Mouse (Mus musculus) embryonic facial prominence, embryonic 10.5 days (tissue): ENCODE results near the gene Grid1. TPM values are rescaled to one million over a fixed set of nuclear protein-coding genes. Genes with fewer than 3 reads are reported as not detected.
A peak's percentile ranks its signal among the peaks of the same experiment; 100 is the strongest.

ENCODE experiments used
- DNase-seq: peaks from one replicate; pipeline ENCODE4 v3.0.0-alpha.2; 2017; ENCODE audit warnings: low spot score
- H3K27ac ChIP-seq: fragments of 300-500 bp; sonication (generic); replicated peaks from 2 replicates; pipeline ENCODE4 v1.5.1; 2016; ENCODE audit warnings: mild to moderate bottlenecking
- H3K27me3 ChIP-seq: fragments of 300-500 bp; sonication (generic); replicated peaks from 2 replicates; pipeline ENCODE4 v1.6.1; 2016; ENCODE audit warnings: low read depth, mild to moderate bottlenecking; ENCODE audit not compliant: poor library complexity, severe bottlenecking
- H3K36me3 ChIP-seq: fragments of 300-500 bp; sonication (generic); replicated peaks from 2 replicates; pipeline ENCODE4 v1.6.1; 2016; ENCODE audit warnings: mild to moderate bottlenecking, moderate library complexity
- H3K4me1 ChIP-seq: fragments of 300-500 bp; sonication (generic); 2 replicates; pipeline ENCODE4 v1.6.1; 2016
- H3K4me3 ChIP-seq: fragments of 300-500 bp; sonication (generic); 2 replicates; pipeline ENCODE4 v1.5.1; 2016; ENCODE audit warnings: mild to moderate bottlenecking, moderate library complexity
- H3K9me3 ChIP-seq: fragments of 300-500 bp; sonication (generic); 2 replicates; pipeline ENCODE4 v1.6.1; 2016; ENCODE audit warnings: mild to moderate bottlenecking
- WGBS: fragments of 180-500 bp; shearing (Covaris S2); methylation state at CpG from one replicate; pipeline ENCODE4 v1.1.7; 2016; 5-methylcytosine and 5-hydroxymethylcytosine counted together
- polyA plus RNA-seq: library from polyadenylated mRNA; unstranded; fragments of >200 nt; fragmentation: Nextera tagmentation; extraction: Ambion mirVana; gene quantifications from 2 replicates; pipeline ENCODE4 v1.2.1, GENCODE M21; 2016

Grid1 gene
- polyA plus RNA-seq, 1 experiment from 2014 or later: 0.20 TPM

GRCm38 (mm10) chr14:34896253-34896982 lies 76.5 kb downstream of the Grid1 start:
- H3K36me3 ChIP-seq: no peaks in the 10 kb centered on the region
- DNase-seq: peak; percentile 62
- peak overlapping the region; percentile 55 for H3K4me3 ChIP-seq
- WGBS: 5% methylated on average over 33 of the region's 33 CpGs
- peaks cover 20% of the 10 kb centered on the region for H3K4me1 ChIP-seq
- no peaks in the 10 kb centered on the region for H3K9me3 ChIP-seq
- peaks cover 57% of the 10 kb centered on the region for H3K27me3 ChIP-seq
- H3K27ac ChIP-seq: peak overlapping the region; percentile 59; the same call in 1 of the 2 replicates

GRCm38 (mm10) chr14:34903854-34904253 lies 83.9 kb downstream of the Grid1 start:
- no peak overlapping the region for H3K27ac ChIP-seq
- 0 out of 2 replicates have a peak, but pooled peaks cover 6% of the 10 kb centered on the region for H3K27me3 ChIP-seq
- WGBS: 62% methylated on average over 4 of the region's 4 CpGs
- H3K9me3 ChIP-seq: no peaks in the 10 kb centered on the region
- no peaks in the 10 kb centered on the region for H3K36me3 ChIP-seq
- DNase-seq: no peak
- H3K4me1 ChIP-seq: peaks cover 7% of the 10 kb centered on the region; the same call in 1 of the 2 replicates
- no peak overlapping the region for H3K4me3 ChIP-seq

- H3K9me3 ChIP-seq: no peaks in the 10 kb centered on the region
- H3K27ac ChIP-seq: no peak overlapping the region
- WGBS: 60% methylated on average over 2 of the region's 2 CpGs
- no peaks in the 10 kb centered on the region for H3K36me3 ChIP-seq
- DNase-seq: no peak
- H3K4me1 ChIP-seq: peaks cover 11% of the 10 kb centered on the region; the same call in 1 of the 2 replicates
- no peak overlapping the region for H3K4me3 ChIP-seq
- 0 out of 2 replicates have a peak, but pooled peaks cover 6% of the 10 kb centered on the region for H3K27me3 ChIP-seq
These were observed 85.8 kb downstream of the Grid1 start for GRCm38 (mm10) chr14:34905697-34906096.

GRCm38 (mm10) chr14:34908366-34908765 lies 88.5 kb downstream of the Grid1 start:
- WGBS: 71% methylated on average over 2 of the region's 2 CpGs
- no peak overlapping the region for H3K4me3 ChIP-seq
- H3K27me3 ChIP-seq: no peaks in the 10 kb centered on the region
- DNase-seq: no peak
- peaks cover 11% of the 10 kb centered on the region; the same call in 1 of the 2 replicates for H3K4me1 ChIP-seq
- no peaks in the 10 kb centered on the region for H3K36me3 ChIP-seq
- no peaks in the 10 kb centered on the region for H3K9me3 ChIP-seq
- no peak overlapping the region for H3K27ac ChIP-seq

- no peaks in the 10 kb centered on the region for H3K36me3 ChIP-seq
- H3K4me3 ChIP-seq: no peak overlapping the region
- 20% methylated on average over 4 of the region's 4 CpGs for WGBS
- no peaks in the 10 kb centered on the region for H3K27me3 ChIP-seq
- peaks cover 11% of the 10 kb centered on the region; the same call in 1 of the 2 replicates for H3K4me1 ChIP-seq
- H3K27ac ChIP-seq: no peak overlapping the region
- no peak for DNase-seq
- H3K9me3 ChIP-seq: no peaks in the 10 kb centered on the region
These were observed 88.9 kb downstream of the Grid1 start for GRCm38 (mm10) chr14:34908804-34909203.

- no peak overlapping the region for H3K27ac ChIP-seq
- H3K4me3 ChIP-seq: no peak overlapping the region
- WGBS: 90% methylated on average over 6 of the region's 6 CpGs
- H3K27me3 ChIP-seq: no peaks in the 10 kb centered on the region
- peaks cover 3% of the 10 kb centered on the region; the same call in 1 of the 2 replicates for H3K4me1 ChIP-seq
- H3K36me3 ChIP-seq: no peaks in the 10 kb centered on the region
- no peak for DNase-seq
- no peaks in the 10 kb centered on the region for H3K9me3 ChIP-seq
These were observed 96.4 kb downstream of the Grid1 start for GRCm38 (mm10) chr14:34916315-34916714.

GRCm38 (mm10) chr14:34917111-34917510 lies 97.2 kb downstream of the Grid1 start:
- no peaks in the 10 kb centered on the region for H3K27me3 ChIP-seq
- no peak for DNase-seq
- H3K27ac ChIP-seq: no peak overlapping the region
- H3K4me1 ChIP-seq: peaks cover 3% of the 10 kb centered on the region; the same call in 1 of the 2 replicates
- H3K36me3 ChIP-seq: no peaks in the 10 kb centered on the region
- 40% methylated on average over 1 of the region's 1 CpGs for WGBS
- H3K9me3 ChIP-seq: no peaks in the 10 kb centered on the region
- no peak overlapping the region for H3K4me3 ChIP-seq

GRCm38 (mm10) chr14:34919221-34919620 lies 99.3 kb downstream of the Grid1 start:
- no peak for DNase-seq
- WGBS: 83% methylated on average over 6 of the region's 6 CpGs
- H3K4me3 ChIP-seq: no peak overlapping the region
- H3K9me3 ChIP-seq: no peaks in the 10 kb centered on the region
- H3K4me1 ChIP-seq: peaks cover 3% of the 10 kb centered on the region; the same call in 1 of the 2 replicates
- no peaks in the 10 kb centered on the region for H3K27me3 ChIP-seq
- H3K27ac ChIP-seq: no peak overlapping the region
- H3K36me3 ChIP-seq: no peaks in the 10 kb centered on the region

- Histone ChIP-seq H3K27ac (no peak overlapping the region), H3K4me3 (no peak overlapping the region), H3K4me1 (peaks cover 9% of the 10 kb centered on the region; the same call in 1 of the 2 replicates), H3K36me3 (no peaks in the 10 kb centered on the region), H3K27me3 (no peaks in the 10 kb centered on the region), H3K9me3 (no peaks in the 10 kb centered on the region)
- no peak for DNase-seq
- WGBS: 86% methylated on average over 9 of the region's 9 CpGs
These were observed 101.4 kb downstream of the Grid1 start for GRCm38 (mm10) chr14:34921265-34921664.

GRCm38 (mm10) chr14:34925021-34925420 lies 105.1 kb downstream of the Grid1 start:
- DNase-seq: no peak
- Histone ChIP-seq H3K36me3 (no peaks in the 10 kb centered on the region), H3K4me3 (no peak overlapping the region), H3K4me1 (peaks cover 5% of the 10 kb centered on the region; the same call in 1 of the 2 replicates), H3K27me3 (no peaks in the 10 kb centered on the region), H3K9me3 (no peaks in the 10 kb centered on the region), H3K27ac (no peak overlapping the region)
- 72% methylated on average over 5 of the region's 5 CpGs for WGBS

GRCm38 (mm10) chr14:34930040-34930719 lies 110.3 kb downstream of the Grid1 start:
- 85% methylated on average over 8 of the region's 8 CpGs for WGBS

GRCm38 (mm10) chr14:34933197-34933596 lies 113.3 kb downstream of the Grid1 start:
- no peaks in the 10 kb centered on the region for H3K27me3 ChIP-seq
- peaks cover 5% of the 10 kb centered on the region for H3K4me1 ChIP-seq
- H3K27ac ChIP-seq: no peak overlapping the region
- no peaks in the 10 kb centered on the region for H3K36me3 ChIP-seq
- WGBS: 41% methylated on average over 4 of the region's 4 CpGs
- DNase-seq: peak; percentile 29
- no peak overlapping the region for H3K4me3 ChIP-seq
- H3K9me3 ChIP-seq: no peaks in the 10 kb centered on the region

More at GRCm38 (mm10) chr14:34930040-34930719, 110.3 kb downstream of the Grid1 start:
- Histone ChIP-seq H3K9me3 (no peaks in the 10 kb centered on the region), H3K27ac (no peak overlapping the region), H3K36me3 (no peaks in the 10 kb centered on the region), H3K4me1 (peaks cover 9% of the 10 kb centered on the region), H3K27me3 (no peaks in the 10 kb centered on the region), H3K4me3 (no peak overlapping the region)
- no peak for DNase-seq
